Mouse (Mus musculus): Measurements from ENCODE around the gene Kcnj2. TPM values are rescaled to one million over a fixed set of nuclear protein-coding genes. Genes with fewer than 3 reads are reported as not detected.

Kcnj2 gene
- total and polyA plus RNA-seq, 2 experiments from 2014 or later: 7.1 to 24.2 TPM

DNA sequence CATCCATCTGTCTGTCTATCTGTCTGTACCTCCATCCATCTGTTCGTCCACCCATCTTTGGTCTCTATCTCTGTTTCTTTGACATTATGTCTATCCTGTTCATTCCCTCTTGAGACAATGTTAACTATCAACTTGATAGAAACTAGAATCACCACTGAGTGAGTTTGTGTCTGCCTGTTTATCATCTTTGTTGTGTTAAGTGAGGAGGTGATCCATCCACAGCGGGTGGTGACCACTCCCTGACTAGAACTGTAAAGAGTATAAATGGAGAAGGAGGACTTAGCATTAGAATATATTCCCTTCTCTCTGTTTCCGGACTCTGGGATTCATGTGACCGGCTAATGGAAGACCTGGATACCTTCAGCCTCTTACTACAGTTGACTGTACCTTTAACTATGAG, 22.7 kb upstream of the Kcnj2 start:
- Histone ChIP-seq H3K4me3 (ENCODE audit: low read depth, low read length) (no peak overlapping the region), H3K4me1 (ENCODE audit: control insufficient read depth, insufficient read depth) (no peaks in the 10 kb centered on the region), H3K36me3 (replicated peaks; ENCODE audit: control insufficient read depth, insufficient read depth, low read length) (no peaks in the 10 kb centered on the region), H3K27ac (ENCODE audit: low read depth) (no peak overlapping the region), H3K27me3 (ENCODE audit: control insufficient read depth, insufficient read depth, low read length) (no peaks in the 10 kb centered on the region), H3K4me2 (ENCODE audit: low read depth, low read length) (no peak overlapping the region), H3K9ac (replicated peaks; ENCODE audit: low read depth, low read length) (no peak overlapping the region), H3K9me3 (replicated peaks; ENCODE audit: control insufficient read depth, low read length) (no peaks in the 10 kb centered on the region)
- no peak for TF ChIP-seq CTCF (IDR thresholded peaks at IDR 0.05; ENCODE audit: low read depth)
- no peak for TF ChIP-seq EP300 (IDR thresholded peaks at IDR 0.05; ENCODE audit: low read depth)
- DNase-seq (ENCODE audit: low spot score) (no peak), ATAC-seq (ENCODE audit: insufficient read depth, low read depth) (no peak)
- 86% methylated on average over 4 of the region's 4 CpGs for WGBS

GRCm38 (mm10) chr11:111054252-111054651, 11.7 kb upstream of the Kcnj2 start:
- no peaks in the 10 kb centered on the region for H3K4me1 ChIP-seq (ENCODE audit: control insufficient read depth, insufficient read depth)
- no peak for DNase-seq (ENCODE audit: low spot score)
- WGBS: 62% methylated on average over 3 of the region's 3 CpGs
- no peak overlapping the region for H3K4me3 ChIP-seq (ENCODE audit: low read depth, low read length)
- H3K9ac ChIP-seq (replicated peaks; ENCODE audit: low read depth, low read length): no peak overlapping the region
- no peak for TF ChIP-seq CTCF (IDR thresholded peaks at IDR 0.05; ENCODE audit: low read depth)
- no peak for TF ChIP-seq EP300 (IDR thresholded peaks at IDR 0.05; ENCODE audit: low read depth)
- H3K4me2 ChIP-seq (ENCODE audit: low read depth, low read length): no peak overlapping the region
- H3K27ac ChIP-seq (ENCODE audit: low read depth): no peak overlapping the region
- no peaks in the 10 kb centered on the region for H3K9me3 ChIP-seq (replicated peaks; ENCODE audit: control insufficient read depth, low read length)
- no peaks in the 10 kb centered on the region for H3K36me3 ChIP-seq (replicated peaks; ENCODE audit: control insufficient read depth, insufficient read depth, low read length)
- H3K27me3 ChIP-seq (ENCODE audit: control insufficient read depth, insufficient read depth, low read length): no peaks in the 10 kb centered on the region
- no peak for ATAC-seq (ENCODE audit: insufficient read depth, low read depth)

DNA sequence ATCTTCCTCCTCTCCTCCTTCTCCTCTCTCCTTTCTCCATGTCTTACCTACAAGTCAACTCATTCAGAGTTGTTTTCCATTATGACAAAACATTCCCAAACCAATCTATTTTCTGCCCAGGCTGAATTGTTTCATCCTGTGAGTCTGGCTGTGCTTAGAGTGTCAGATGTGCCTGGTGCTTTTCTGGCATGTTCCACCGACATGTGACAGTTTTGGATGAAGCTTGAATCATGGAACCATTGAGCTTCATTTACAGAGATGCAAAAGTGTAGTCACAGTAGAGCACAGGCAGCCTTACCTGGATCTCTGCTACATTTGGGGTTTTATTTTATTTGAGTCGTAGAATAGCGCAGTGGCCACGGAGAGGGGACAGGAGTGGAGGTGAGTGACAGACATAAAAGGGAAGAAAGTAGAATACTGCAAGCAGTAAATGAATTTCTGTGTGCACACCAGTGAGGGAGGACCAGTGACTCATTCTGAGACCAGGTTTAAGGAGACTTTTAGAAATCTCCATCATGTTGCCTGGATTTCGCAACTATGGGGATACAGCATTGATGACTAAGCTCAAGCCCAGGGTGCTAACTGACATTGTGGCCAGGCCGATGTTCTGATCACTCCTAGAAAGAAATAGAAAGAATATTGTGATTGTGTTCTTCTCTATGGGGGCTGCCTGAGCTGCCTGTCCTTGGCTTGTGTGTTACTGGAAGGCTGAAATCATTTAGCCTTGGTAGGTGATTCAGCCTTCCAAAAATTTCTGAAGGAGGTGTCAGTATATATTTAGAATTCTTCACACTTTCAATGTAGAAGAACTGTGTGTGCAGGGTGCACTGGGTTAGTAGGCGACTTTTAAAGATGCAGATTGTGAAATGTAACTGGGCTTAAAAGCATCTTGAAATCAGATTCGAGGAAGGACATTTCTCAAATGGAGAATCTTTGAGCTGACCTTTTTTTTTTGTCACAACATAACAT, 10.8 kb upstream of the Kcnj2 start:
- Histone ChIP-seq H3K9ac (replicated peaks; ENCODE audit: low read depth, low read length) (no peak overlapping the region), H3K4me3 (ENCODE audit: low read depth, low read length) (no peak overlapping the region), H3K36me3 (replicated peaks; ENCODE audit: control insufficient read depth, insufficient read depth, low read length) (no peaks in the 10 kb centered on the region), H3K27me3 (ENCODE audit: control insufficient read depth, insufficient read depth, low read length) (no peaks in the 10 kb centered on the region), H3K27ac (ENCODE audit: low read depth) (no peak overlapping the region), H3K4me1 (ENCODE audit: control insufficient read depth, insufficient read depth) (no peaks in the 10 kb centered on the region), H3K9me3 (replicated peaks; ENCODE audit: control insufficient read depth, low read length) (no peaks in the 10 kb centered on the region), H3K4me2 (ENCODE audit: low read depth, low read length) (no peak overlapping the region)
- no peak for ATAC-seq (ENCODE audit: insufficient read depth, low read depth)
- DNase-seq (ENCODE audit: low spot score): no peak
- TF ChIP-seq EP300 (IDR thresholded peaks at IDR 0.05; ENCODE audit: low read depth) (no peak), CTCF (IDR thresholded peaks at IDR 0.05; ENCODE audit: low read depth) (no peak)
- WGBS: 82% methylated on average over 8 of the region's 8 CpGs

DNA sequence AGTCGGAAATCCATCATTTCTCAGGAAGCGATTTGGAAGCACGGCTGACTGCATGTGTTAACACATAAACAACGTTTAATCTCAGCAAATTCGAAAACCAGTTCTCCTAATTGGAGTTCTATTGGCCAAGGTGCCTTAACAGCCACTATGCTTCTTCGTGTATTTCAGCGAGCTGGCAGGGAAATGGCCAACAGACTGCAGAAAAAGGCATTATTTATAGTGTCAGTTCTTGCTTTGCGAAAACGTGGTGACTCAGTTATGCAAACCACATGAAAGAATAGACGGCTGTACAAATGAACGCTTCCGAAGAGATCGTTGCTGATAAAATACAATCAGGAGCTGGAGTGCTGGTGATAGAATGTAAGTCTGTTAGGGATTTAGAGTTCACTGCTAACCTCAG, 9.9 kb upstream of the Kcnj2 start:
- 72% methylated on average over 13 of the region's 13 CpGs for WGBS
- H3K27ac ChIP-seq (ENCODE audit: low read depth): no peak overlapping the region

DNA sequence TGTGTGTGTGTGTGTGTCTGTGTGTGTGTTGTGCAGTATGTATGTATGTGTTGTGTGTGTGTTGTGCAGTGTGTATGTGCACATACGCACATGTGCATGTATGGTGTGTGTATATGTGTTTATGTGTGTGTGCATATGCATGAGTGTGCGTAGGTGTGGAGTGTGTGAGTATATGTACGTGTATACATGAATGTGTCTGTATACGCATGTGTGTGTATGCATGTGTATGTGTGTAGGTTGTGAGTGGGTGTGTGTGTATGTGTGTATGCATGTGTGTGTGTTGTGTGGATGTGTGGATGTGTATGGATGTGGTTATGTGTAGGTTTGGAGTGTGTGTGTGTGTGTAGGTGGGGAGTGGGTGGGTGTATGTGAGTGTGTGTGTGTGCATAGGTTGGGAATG, 8.5 kb upstream of the Kcnj2 start:
- WGBS: 95% methylated on average over 4 of the region's 4 CpGs
- no peaks in the 10 kb centered on the region for H3K36me3 ChIP-seq (replicated peaks; ENCODE audit: control insufficient read depth, insufficient read depth, low read length)
- no peaks in the 10 kb centered on the region for H3K27me3 ChIP-seq (ENCODE audit: control insufficient read depth, insufficient read depth, low read length)
- ATAC-seq (ENCODE audit: insufficient read depth, low read depth) (no peak), DNase-seq (ENCODE audit: low spot score) (no peak)
- H3K4me2 ChIP-seq (ENCODE audit: low read depth, low read length): no peak overlapping the region
- H3K9ac ChIP-seq (replicated peaks; ENCODE audit: low read depth, low read length): no peak overlapping the region
- H3K4me3 ChIP-seq (ENCODE audit: low read depth, low read length): no peak overlapping the region
- H3K4me1 ChIP-seq (ENCODE audit: control insufficient read depth, insufficient read depth): no peaks in the 10 kb centered on the region
- H3K27ac ChIP-seq (ENCODE audit: low read depth): no peak overlapping the region
- no peak for TF ChIP-seq EP300 (IDR thresholded peaks at IDR 0.05; ENCODE audit: low read depth)
- no peaks in the 10 kb centered on the region for H3K9me3 ChIP-seq (replicated peaks; ENCODE audit: control insufficient read depth, low read length)

More for the DNA sequence above, 9.9 kb upstream of the Kcnj2 start:
- ATAC-seq (ENCODE audit: insufficient read depth, low read depth) (no peak), DNase-seq (ENCODE audit: low spot score) (no peak)
- no peaks in the 10 kb centered on the region for H3K36me3 ChIP-seq (replicated peaks; ENCODE audit: control insufficient read depth, insufficient read depth, low read length)
- no peaks in the 10 kb centered on the region for H3K27me3 ChIP-seq (ENCODE audit: control insufficient read depth, insufficient read depth, low read length)
- H3K9ac ChIP-seq (replicated peaks; ENCODE audit: low read depth, low read length): no peak overlapping the region
- no peaks in the 10 kb centered on the region for H3K9me3 ChIP-seq (replicated peaks; ENCODE audit: control insufficient read depth, low read length)
- H3K4me3 ChIP-seq (ENCODE audit: low read depth, low read length): no peak overlapping the region
- TF ChIP-seq EP300 (IDR thresholded peaks at IDR 0.05; ENCODE audit: low read depth) (no peak), CTCF (IDR thresholded peaks at IDR 0.05; ENCODE audit: low read depth) (no peak)
- no peaks in the 10 kb centered on the region for H3K4me1 ChIP-seq (ENCODE audit: control insufficient read depth, insufficient read depth)
- no peak overlapping the region for H3K4me2 ChIP-seq (ENCODE audit: low read depth, low read length)

DNA sequence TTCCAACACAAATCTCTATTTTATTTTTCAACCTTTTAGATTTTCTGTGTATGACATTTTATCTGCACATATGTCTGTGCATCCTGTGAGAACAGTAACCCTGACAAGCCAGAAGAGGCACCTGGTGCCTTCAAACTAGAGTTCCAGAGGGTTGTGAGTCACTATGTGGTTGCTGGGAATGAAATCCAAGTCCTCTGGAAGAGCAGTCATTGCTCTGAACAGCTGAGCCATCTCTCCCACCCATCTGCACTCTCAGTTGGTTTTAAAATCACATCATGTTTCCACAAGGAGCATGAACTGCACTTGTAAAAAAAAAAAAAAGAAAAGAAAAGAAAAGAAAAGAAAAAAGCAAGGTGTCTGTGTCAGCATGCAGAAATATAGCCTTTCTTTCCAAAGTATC, 6.5 kb upstream of the Kcnj2 start:
- Histone ChIP-seq H3K4me3 (ENCODE audit: low read depth, low read length) (no peak overlapping the region), H3K9me3 (replicated peaks; ENCODE audit: control insufficient read depth, low read length) (no peaks in the 10 kb centered on the region)
- ATAC-seq (ENCODE audit: insufficient read depth, low read depth): no peak

More for the DNA sequence above, 6.5 kb upstream of the Kcnj2 start:
- H3K36me3 ChIP-seq (replicated peaks; ENCODE audit: control insufficient read depth, insufficient read depth, low read length): no peaks in the 10 kb centered on the region
- no peak overlapping the region for H3K9ac ChIP-seq (replicated peaks; ENCODE audit: low read depth, low read length)
- no peaks in the 10 kb centered on the region for H3K27me3 ChIP-seq (ENCODE audit: control insufficient read depth, insufficient read depth, low read length)
- TF ChIP-seq CTCF (IDR thresholded peaks at IDR 0.05; ENCODE audit: low read depth): no peak
- no peak for TF ChIP-seq EP300 (IDR thresholded peaks at IDR 0.05; ENCODE audit: low read depth)
- no peak overlapping the region for H3K27ac ChIP-seq (ENCODE audit: low read depth)
- H3K4me2 ChIP-seq (ENCODE audit: low read depth, low read length): no peak overlapping the region
- no peaks in the 10 kb centered on the region for H3K4me1 ChIP-seq (ENCODE audit: control insufficient read depth, insufficient read depth)
- no peak for DNase-seq (ENCODE audit: low spot score)
